Mouse (Mus musculus) G1E (cell line): Measurements from ENCODE around the gene Sectm1b. TPM values are rescaled to one million over a fixed set of nuclear protein-coding genes. Genes with fewer than 3 reads are reported as not detected.

ENCODE experiments used
- ATAC-seq: 2 replicates; pipeline ENCODE4 v1.8.0; 2016; ENCODE audit warnings: mild to moderate bottlenecking; ENCODE audit not compliant: insufficient number of reproducible peaks, poor library complexity, low FRiP score, severe bottlenecking; ENCODE audit errors: extremely low read depth
- DNase-seq: peaks from one replicate; pipeline ENCODE4 v3.0.0; 2012; ENCODE audit warnings: low spot score
- H3K27me3 ChIP-seq: 2 replicates; pipeline ENCODE4 v1.6.1; 2012; ENCODE audit warnings: mild to moderate bottlenecking, low read length, inconsistent platforms; ENCODE audit not compliant: insufficient read depth
- H3K36me3 ChIP-seq: replicated peaks from 2 replicates; pipeline ENCODE3; 2012; ENCODE audit warnings: mild to moderate bottlenecking, inconsistent platforms
- H3K4me1 ChIP-seq: 2 replicates; pipeline ENCODE4 v1.6.1; 2012; ENCODE audit warnings: low read depth, low read length, inconsistent platforms, mixed read lengths; ENCODE audit not compliant: insufficient read depth
- H3K4me3 ChIP-seq: 2 replicates; pipeline ENCODE4 v1.5.1; 2012; ENCODE audit warnings: low read depth, mild to moderate bottlenecking, inconsistent platforms, low read length, moderate library complexity, mixed read lengths
- H3K9me3 ChIP-seq: replicated peaks from 2 replicates; pipeline ENCODE4 v1.6.1; 2012; ENCODE audit warnings: inconsistent platforms
- CTCF ChIP-seq: IDR thresholded peaks from 2 replicates; pipeline ENCODE4 v1.5.1; 2012; ENCODE audit warnings: low read depth, low read length, inconsistent platforms, mixed read lengths
- GATA1 ChIP-seq: IDR thresholded peaks from 2 replicates; pipeline ENCODE4 v1.6.1; 2012; ENCODE audit warnings: borderline replicate concordance, low read length, inconsistent platforms, mixed read lengths
- GATA2 ChIP-seq: IDR thresholded peaks from 2 replicates; pipeline ENCODE4 v1.6.1; 2012; ENCODE audit warnings: low read depth, low read length, inconsistent platforms, borderline replicate concordance
- POLR2AphosphoS5 ChIP-seq: IDR thresholded peaks from 2 replicates; pipeline ENCODE4 v1.6.1; 2012; ENCODE audit warnings: low read depth, low read length, inconsistent platforms; ENCODE audit not compliant: insufficient replicate concordance
- TAL1 ChIP-seq: conservative IDR thresholded peaks from 2 replicates; pipeline ENCODE4 v1.6.1; 2012; ENCODE audit warnings: low read depth, low read length, inconsistent platforms, mixed read lengths
- polyA plus RNA-seq: library from polyadenylated mRNA; stranded (reverse); fragments of >175 nt; gene quantifications from 2 replicates; pipeline ENCODE4 v1.2.3, GENCODE M21; 2012
- total RNA-seq, 2 experiments: library from RNA; stranded (forward) in 1 of 2; stranded (reverse) in 1 of 2; fragments of 200-1000 nt in 1 of 2; fragments of >200 nt in 1 of 2; fragmentation: Nextera tagmentation in 1 of 2; gene quantifications; 2 replicates each; pipeline ENCODE4 v1.2.3; 2014 to 2017

Gene Sectm1b
- total and polyA plus RNA-seq, 3 experiments, result 0.16 TPM; not detected in 2

DNA sequence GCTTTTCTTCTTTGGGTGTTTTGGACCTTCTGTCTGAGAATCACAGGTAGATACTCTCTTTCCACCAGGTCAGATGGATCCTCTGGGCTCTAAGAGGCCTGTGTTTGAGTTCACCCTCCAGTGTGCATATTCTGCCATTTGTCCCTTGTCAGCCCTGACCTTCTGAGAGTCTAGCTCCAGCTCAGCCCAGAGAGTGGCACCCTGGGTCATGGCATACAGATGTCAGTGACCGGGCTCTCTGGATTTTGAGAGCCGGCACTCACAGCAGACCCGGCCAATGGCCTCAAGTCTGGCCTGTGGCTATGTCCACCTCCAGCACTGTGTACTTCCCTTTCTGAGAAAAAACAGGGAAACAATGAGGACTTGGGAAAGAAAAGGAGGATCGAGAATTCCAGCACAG, 3.9 kb downstream of the Sectm1b start:
- no peaks in the 10 kb centered on the region for H3K9me3 ChIP-seq
- H3K36me3 ChIP-seq, result no peaks in the 10 kb centered on the region
- TF ChIP-seq POLR2AphosphoS5 (no peak), TAL1 (no peak), GATA1 (no peak), CTCF (no peak), GATA2 (no peak)
- no peak overlapping the region for H3K4me3 ChIP-seq
- peaks cover 2% of the 10 kb centered on the region for H3K4me1 ChIP-seq
- DNase-seq (no peak), ATAC-seq (no peak)
- H3K27me3 ChIP-seq, result peaks cover 41% of the 10 kb centered on the region

DNA sequence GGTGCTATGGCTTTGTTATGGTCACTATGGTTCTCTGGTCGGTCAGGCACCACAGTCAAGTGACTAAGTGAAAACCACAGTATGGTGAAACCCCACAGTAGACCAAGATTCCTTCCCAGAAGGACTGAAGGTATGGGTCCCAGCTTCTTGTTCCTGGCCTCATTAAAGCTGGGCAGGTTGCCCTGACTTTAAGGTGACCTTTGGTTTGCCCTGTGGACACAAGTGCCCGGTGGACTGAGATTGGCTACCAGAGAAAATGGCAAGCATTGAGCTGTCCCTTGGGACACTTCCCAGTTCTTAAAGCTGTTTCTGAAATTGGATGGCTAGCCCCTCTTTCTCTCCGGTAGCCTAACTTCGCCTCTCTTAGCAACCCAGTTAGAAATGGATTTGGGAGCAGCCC, 4.4 kb downstream of the Sectm1b start:
- no peak overlapping the region for H3K4me3 ChIP-seq
- no peaks in the 10 kb centered on the region for H3K36me3 ChIP-seq
- H3K9me3 ChIP-seq, result no peaks in the 10 kb centered on the region
- TF ChIP-seq POLR2AphosphoS5 (no peak), TAL1 (no peak), CTCF (no peak), GATA1 (no peak), GATA2 (no peak)
- ATAC-seq (no peak), DNase-seq (no peak)
- H3K27me3 ChIP-seq, result peaks cover 44% of the 10 kb centered on the region
- no peaks in the 10 kb centered on the region for H3K4me1 ChIP-seq

DNA sequence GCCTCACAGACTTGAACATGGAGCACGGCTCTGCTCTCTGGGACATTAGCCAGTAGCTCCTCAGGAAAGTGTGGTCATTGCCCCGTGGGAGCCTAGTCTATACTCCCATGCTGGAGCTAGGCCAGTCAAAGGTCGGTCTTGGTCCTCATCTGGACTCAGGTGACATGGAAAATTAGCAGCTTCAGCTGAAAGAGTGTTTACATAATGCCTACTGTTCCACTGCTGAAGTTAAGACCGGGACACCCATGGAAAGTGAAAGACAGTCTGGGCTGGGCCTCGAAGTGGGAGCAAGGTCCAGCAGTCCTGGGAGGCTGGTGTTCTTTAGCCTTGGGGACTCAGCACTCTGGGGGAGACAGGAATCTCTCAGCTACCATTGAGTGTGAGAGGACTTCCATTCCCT, 5.2 kb downstream of the Sectm1b start:
- DNase-seq (no peak), ATAC-seq (no peak)
- Histone ChIP-seq H3K4me1 (no peaks in the 10 kb centered on the region), H3K36me3 (no peaks in the 10 kb centered on the region), H3K4me3 (no peak overlapping the region), H3K9me3 (no peaks in the 10 kb centered on the region), H3K27me3 (peaks cover 39% of the 10 kb centered on the region)
- no peak for TF ChIP-seq GATA1
- no peak for TF ChIP-seq TAL1
- no peak for TF ChIP-seq GATA2
- TF ChIP-seq CTCF, result no peak
- no peak for TF ChIP-seq POLR2AphosphoS5

DNA sequence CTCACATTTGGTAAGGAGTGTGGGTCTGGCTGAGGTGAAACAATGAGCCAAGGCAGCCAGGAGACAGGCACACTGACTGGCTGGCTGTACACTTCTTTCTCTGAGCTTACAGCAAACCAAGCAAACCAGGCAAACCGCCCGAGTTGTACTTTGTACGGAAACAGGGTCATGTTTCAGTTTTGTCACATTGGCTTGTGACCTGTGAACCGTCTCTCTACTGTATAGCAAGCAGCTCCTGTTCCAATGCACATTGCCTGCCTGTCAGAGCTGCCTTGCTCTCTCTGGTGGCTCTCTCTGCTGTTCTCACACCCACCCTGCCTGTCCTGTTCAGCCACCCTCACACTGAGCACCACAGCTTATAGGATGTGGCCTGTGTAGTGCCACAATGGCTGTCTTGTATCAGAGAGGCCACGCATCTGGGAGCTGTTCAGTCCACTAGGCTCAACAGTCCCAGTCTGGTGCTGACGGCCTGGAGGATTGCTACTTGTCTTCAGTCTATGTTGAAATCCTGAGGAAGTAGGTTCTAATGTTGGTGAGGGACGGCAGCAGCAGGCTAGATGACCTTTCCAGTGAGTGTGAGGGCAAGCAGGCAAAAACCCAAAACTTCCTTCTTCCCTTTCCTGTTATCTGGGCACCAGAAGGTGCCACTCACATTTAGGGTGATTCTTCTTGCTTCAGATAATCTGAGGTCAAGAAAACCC, 6.7 kb downstream of the Sectm1b start:
- H3K27me3 ChIP-seq, result peaks cover 37% of the 10 kb centered on the region
- no peaks in the 10 kb centered on the region for H3K9me3 ChIP-seq
- H3K4me3 ChIP-seq, result no peak overlapping the region
- H3K4me1 ChIP-seq, result no peaks in the 10 kb centered on the region
- TF ChIP-seq CTCF (no peak), POLR2AphosphoS5 (no peak), TAL1 (no peak), GATA1 (no peak), GATA2 (no peak)
- H3K36me3 ChIP-seq, result no peaks in the 10 kb centered on the region
- no peak for DNase-seq
- ATAC-seq, result no peak

DNA sequence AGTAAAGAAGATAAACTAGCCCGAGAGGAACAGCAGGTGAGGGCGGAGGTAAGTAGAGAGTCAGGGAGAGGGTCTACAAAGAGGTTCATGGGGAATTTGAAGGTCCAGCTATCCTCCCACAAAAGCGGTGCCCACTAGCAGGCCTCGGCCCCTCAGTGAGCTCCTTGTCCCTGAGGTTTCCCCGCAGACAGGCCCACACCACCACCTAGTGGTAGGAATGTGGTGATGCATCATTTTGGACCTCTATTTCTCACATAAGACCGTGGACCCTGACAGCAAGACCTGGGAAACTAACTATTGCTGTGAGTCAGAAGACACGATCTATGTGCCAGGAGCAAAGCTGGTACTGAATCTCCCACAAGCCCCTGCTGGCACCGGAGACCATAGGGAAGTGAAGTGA, 9.8 kb downstream of the Sectm1b start:
- peak; percentile 87 for TF ChIP-seq CTCF
- TF ChIP-seq GATA1, result no peak
- no peak for TF ChIP-seq GATA2
- TF ChIP-seq TAL1, result no peak

DNA sequence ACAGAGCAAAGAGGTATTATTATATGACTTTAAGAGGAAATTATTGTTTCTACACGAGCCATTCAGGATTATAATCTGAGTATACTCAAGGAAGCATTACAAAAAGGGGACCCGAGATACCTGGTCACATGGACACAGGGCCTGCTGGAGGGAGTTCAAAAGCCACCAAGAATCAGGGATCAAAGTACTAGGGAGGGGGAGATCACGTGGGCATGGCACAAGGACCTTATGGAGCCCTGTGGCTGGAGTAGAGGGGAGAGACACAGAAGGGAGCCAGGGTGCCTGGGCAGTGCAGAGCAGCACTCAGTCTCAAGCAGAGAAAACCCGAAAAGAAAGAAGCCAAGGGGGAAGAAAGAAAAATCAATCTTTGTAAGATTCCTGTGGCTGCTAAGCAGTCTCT, 11.0 kb downstream of the Sectm1b start:
- ATAC-seq (no peak), DNase-seq (no peak)
- Histone ChIP-seq H3K36me3 (no peaks in the 10 kb centered on the region), H3K4me3 (no peak overlapping the region), H3K27me3 (peaks cover 46% of the 10 kb centered on the region), H3K4me1 (no peaks in the 10 kb centered on the region), H3K9me3 (no peaks in the 10 kb centered on the region)
- no peak for TF ChIP-seq GATA1
- no peak for TF ChIP-seq GATA2
- no peak for TF ChIP-seq CTCF
- no peak for TF ChIP-seq TAL1
- no peak for TF ChIP-seq POLR2AphosphoS5

More for the DNA sequence above, 9.8 kb downstream of the Sectm1b start:
- no peaks in the 10 kb centered on the region for H3K36me3 ChIP-seq
- DNase-seq (peak; percentile 43), ATAC-seq (peak; percentile 66)
- no peaks in the 10 kb centered on the region for H3K9me3 ChIP-seq
- no peak overlapping the region for H3K4me3 ChIP-seq
- H3K4me1 ChIP-seq, result no peaks in the 10 kb centered on the region
- H3K27me3 ChIP-seq, result peaks cover 45% of the 10 kb centered on the region
